Mouse (Mus musculus) midbrain, embryonic 14.5 days (tissue): ENCODE measurements around the gene Gja3. TPM values are rescaled to one million over a fixed set of nuclear protein-coding genes. Genes with fewer than 3 reads are reported as not detected.

Experiments
- ATAC-seq: fragments of 200-750 bp; cut with Nextera tagmentation; 2 replicates; pipeline ENCODE4 v1.8.0; 2017; ENCODE audit warnings: moderate number of reproducible peaks, moderate library complexity; ENCODE audit not compliant: low FRiP score, low TSS enrichment
- DNase-seq: peaks from one replicate; pipeline ENCODE4 v3.0.0-alpha.2; 2015
- H3K27ac ChIP-seq: fragments of 300-500 bp; sonication (generic); replicated peaks from 2 replicates; pipeline ENCODE4 v1.5.1; 2014; ENCODE audit warnings: mild to moderate bottlenecking, low read depth, low read length, moderate library complexity
- H3K27me3 ChIP-seq: fragments of 300-500 bp; sonication (generic); 2 replicates; pipeline ENCODE4 v1.6.1; 2014; ENCODE audit warnings: low read length, control low read depth, mixed read lengths; ENCODE audit not compliant: control insufficient read depth, insufficient read depth
- H3K36me3 ChIP-seq: fragments of 300-500 bp; sonication (generic); 2 replicates; pipeline ENCODE4 v1.6.1; 2014; ENCODE audit warnings: low read length, control low read depth; ENCODE audit not compliant: control insufficient read depth, insufficient read depth
- H3K4me1 ChIP-seq: fragments of 300-500 bp; sonication (generic); 2 replicates; pipeline ENCODE4 v1.6.1; 2014; ENCODE audit warnings: mild to moderate bottlenecking, antibody characterized with exemption, low read length, control low read depth; ENCODE audit not compliant: control insufficient read depth, insufficient read depth
- H3K4me2 ChIP-seq: fragments of 300-500 bp; sonication (generic); 2 replicates; pipeline ENCODE4 v1.6.1; 2014; ENCODE audit warnings: mild to moderate bottlenecking, low read length, moderate library complexity
- H3K4me3 ChIP-seq: fragments of 300-500 bp; sonication (generic); replicated peaks from 2 replicates; pipeline ENCODE4 v1.5.1; 2014; ENCODE audit warnings: low read depth, low read length
- H3K9ac ChIP-seq: fragments of 300-500 bp; sonication (generic); replicated peaks from 2 replicates; pipeline ENCODE4 v1.6.1; 2014; ENCODE audit warnings: mild to moderate bottlenecking, low read length, moderate library complexity
- H3K9me3 ChIP-seq: fragments of 300-500 bp; sonication (generic); 2 replicates; pipeline ENCODE4 v1.6.1; 2016; ENCODE audit warnings: low read length, control low read depth, mixed read lengths; ENCODE audit not compliant: control insufficient read depth
- WGBS: fragments of 180-500 bp; shearing (Covaris S2); extraction: QIAGEN DNeasy Blood & Tissue Kit; methylation state at CpG from one replicate; pipeline ENCODE4 v1.1.7; 2014; 5-methylcytosine and 5-hydroxymethylcytosine counted together
- polyA plus RNA-seq: library from polyadenylated mRNA; unstranded; fragments of >200 nt; fragmentation: Nextera tagmentation; extraction: Ambion mirVana; gene quantifications from 2 replicates; pipeline ENCODE4 v1.2.1, GENCODE M21; 2014

Gja3 gene
- not detected in 2 replicates for polyA plus RNA-seq

DNA sequence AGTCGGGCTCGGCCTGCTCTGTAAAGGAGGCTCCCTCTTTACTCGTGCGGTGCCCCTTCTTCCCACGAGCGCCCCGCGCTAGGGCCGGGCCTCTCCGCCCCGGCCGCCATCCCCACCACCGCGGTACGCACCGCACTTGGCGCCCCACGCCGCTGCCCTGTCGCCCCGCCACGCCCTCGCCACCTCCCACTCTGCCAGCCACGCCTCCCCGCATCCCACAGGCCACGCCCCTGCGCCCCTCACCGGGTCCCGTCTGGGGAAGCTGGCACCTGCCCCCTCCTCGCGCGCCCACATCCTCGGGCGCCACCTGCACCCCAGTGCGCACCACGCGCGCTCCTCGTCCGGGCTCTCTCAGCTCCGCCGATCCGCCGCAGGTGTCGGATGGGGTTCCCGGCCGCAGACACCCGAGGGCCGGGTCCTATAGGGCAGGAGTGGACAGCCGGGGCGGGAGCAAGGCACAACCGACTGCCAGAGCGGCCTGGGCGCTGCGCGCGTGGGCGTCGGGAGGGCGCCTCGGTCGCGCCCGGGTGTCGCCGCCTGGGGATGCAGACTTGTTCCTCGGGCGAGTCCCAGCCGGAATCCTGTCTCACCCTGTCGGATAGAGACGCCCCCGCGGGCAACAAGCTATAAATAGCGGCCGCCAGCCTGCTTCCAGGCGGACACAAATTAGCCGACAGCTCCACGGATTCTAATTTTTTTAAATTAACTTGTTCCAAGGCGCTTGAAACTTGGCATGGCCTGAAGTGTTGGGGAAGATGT, at the start of gene Gja3:
TSS of gene Gja3 (minus strand) at position 538 of the 759 bp plus-strand sequence.
- H3K27me3 ChIP-seq: peaks cover 41% of the 10 kb centered on the region
- H3K4me3 ChIP-seq: peak within 1 kb of the TSS; percentile 43
- no peaks in the 10 kb centered on the region for H3K36me3 ChIP-seq
- ATAC-seq: no peak
- H3K9ac ChIP-seq: peak within 1 kb of the TSS; percentile 36; the same call in 1 of the 2 replicates
- DNase-seq: peak; percentile 25
- peak within 1 kb of the TSS; percentile 76 for H3K4me2 ChIP-seq
- no peaks in the 10 kb centered on the region for H3K9me3 ChIP-seq
- WGBS: under 1% methylated on average over 77 of the region's 79 CpGs
- H3K4me1 ChIP-seq: peaks cover 7% of the 10 kb centered on the region; the same call in 1 of the 2 replicates
- no peak within 1 kb of the TSS for H3K27ac ChIP-seq

DNA sequence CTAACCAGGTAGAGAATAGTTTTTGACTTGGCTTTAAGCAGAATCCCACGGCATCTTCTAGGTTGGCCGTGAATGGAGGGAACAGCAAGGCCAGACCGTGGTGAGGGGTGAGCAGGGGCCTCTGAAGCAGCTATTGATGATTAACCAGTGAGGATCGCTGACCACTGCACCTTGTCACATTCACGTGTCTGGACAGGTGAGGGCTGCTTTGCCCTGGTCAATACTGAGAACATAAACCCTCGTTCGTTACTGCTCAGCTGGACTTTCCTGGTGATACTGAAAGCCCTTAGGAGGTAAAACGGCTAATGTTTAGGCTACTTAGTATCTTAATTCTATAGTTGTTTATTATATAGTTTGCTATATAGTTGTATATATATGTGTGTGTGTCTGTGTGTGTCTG, 49.2 kb upstream of the Gja3 start:
- WGBS: 78% methylated on average over 8 of the region's 8 CpGs
- Histone ChIP-seq H3K4me2 (no peak overlapping the region), H3K36me3 (no peaks in the 10 kb centered on the region), H3K9me3 (no peaks in the 10 kb centered on the region), H3K27ac (no peak overlapping the region), H3K4me1 (0 out of 2 replicates have a peak, but pooled peaks cover 3% of the 10 kb centered on the region), H3K9ac (no peak overlapping the region), H3K27me3 (peaks cover 50% of the 10 kb centered on the region), H3K4me3 (no peak overlapping the region)
- ATAC-seq (no peak), DNase-seq (no peak)

DNA sequence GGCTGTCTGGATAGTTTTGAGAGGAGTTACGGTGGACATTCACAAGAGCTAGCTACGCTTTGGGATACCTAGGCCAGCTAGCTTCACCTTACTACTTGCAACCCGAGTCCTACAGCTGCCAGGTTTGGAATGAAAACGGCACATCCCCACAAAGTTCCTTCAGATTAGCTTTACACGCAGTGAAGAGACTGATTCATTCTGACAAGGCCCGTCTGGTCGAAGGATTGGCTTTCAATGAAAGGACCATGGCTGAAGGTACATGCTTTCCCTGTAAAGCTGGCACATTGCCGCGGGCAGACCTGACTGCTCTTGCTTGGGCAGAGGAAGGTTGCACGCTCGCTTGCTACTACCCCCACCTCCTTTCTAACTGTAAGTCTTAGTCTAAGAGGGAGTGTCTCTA, 47.8 kb upstream of the Gja3 start:
- no peak for ATAC-seq
- peaks cover 50% of the 10 kb centered on the region for H3K27me3 ChIP-seq
- H3K4me1 ChIP-seq: 0 out of 2 replicates have a peak, but pooled peaks cover 3% of the 10 kb centered on the region
- no peak overlapping the region for H3K27ac ChIP-seq
- H3K9ac ChIP-seq: no peak overlapping the region
- 40% methylated on average over 11 of the region's 11 CpGs for WGBS
- no peak overlapping the region for H3K4me2 ChIP-seq
- no peaks in the 10 kb centered on the region for H3K36me3 ChIP-seq
- no peaks in the 10 kb centered on the region for H3K9me3 ChIP-seq
- H3K4me3 ChIP-seq: no peak overlapping the region
- DNase-seq: peak; percentile 9

DNA sequence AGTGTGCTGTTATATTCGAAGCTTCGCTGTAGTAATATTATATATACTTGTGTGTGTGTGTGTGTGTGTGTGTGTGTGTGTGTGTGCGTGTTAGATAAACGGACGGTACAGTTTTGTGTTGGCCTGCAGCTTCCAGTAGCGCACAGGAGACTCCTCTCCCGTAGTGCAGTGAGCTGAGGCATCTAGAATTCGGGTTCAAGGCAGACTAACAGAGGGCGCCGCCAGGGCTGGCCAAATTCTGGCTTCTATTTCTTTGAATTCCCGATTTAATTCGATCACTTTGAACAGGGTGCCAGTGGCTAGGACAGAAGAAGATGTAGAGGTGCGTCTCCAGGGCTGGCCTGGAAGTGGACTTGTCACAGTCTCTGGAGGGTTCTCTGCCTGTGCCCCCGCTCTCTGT, 47.2 kb upstream of the Gja3 start:
- H3K4me2 ChIP-seq: peak overlapping the region; percentile 99
- H3K9ac ChIP-seq: no peak overlapping the region
- ATAC-seq (no peak), DNase-seq (no peak)
- 9% methylated on average over 14 of the region's 14 CpGs for WGBS
- no peak overlapping the region for H3K27ac ChIP-seq
- H3K4me1 ChIP-seq: 0 out of 2 replicates have a peak, but pooled peaks cover 3% of the 10 kb centered on the region
- H3K27me3 ChIP-seq: peaks cover 50% of the 10 kb centered on the region
- H3K36me3 ChIP-seq: no peaks in the 10 kb centered on the region
- peak overlapping the region; percentile 59 for H3K4me3 ChIP-seq
- no peaks in the 10 kb centered on the region for H3K9me3 ChIP-seq

DNA sequence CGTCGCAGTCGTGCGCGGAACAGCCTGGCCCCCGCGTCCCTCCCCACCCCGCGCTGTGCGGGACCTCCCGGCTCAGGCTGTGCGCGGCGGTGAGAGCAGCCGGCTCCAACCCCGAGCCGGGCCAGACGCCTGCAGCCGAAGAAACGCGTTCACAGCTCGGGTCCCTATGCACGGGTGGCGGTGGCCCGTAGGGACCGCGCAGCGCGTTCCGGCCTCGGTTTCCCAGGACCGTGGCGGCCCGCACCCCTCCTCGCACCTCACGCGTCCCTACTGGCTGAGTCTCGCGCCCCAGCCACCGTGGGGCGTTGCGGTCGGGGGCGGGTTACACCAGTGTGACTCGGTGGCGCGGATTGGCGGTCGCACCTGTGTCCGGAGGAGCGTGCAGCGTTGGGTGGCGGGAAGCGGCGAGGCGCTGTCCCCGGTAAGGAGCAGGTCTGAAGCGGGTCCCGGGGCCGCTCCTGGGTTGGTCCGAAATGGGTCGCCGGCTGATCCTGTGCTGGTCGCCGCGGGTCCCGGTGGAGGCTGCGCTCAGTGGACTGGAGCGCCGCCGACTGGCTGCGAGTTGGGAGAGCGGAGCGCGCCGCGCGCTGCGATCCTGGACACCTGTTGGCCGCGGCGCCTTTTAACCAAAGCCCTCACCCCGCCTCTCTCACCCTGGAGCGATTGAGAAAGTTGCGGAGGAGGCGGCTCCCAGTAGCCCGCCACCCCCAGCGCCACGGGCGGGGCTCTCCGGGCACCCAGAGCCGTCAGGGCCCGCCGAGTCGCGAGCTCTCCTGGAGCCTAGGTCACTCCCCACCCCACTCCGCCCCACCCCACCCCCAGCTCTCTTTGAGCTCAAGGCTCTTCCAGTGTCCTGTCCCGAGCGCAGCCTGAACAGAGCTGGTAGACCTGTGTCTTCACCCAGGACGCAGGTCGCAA, 46.5 kb upstream of the Gja3 start, which contains the start of gene Gjb2:
TSS of gene Gjb2 (minus strand) at position 597 of the 918 bp plus-strand sequence.
- ATAC-seq: peak; percentile 60
- H3K27me3 ChIP-seq: peaks cover 50% of the 10 kb centered on the region

DNA sequence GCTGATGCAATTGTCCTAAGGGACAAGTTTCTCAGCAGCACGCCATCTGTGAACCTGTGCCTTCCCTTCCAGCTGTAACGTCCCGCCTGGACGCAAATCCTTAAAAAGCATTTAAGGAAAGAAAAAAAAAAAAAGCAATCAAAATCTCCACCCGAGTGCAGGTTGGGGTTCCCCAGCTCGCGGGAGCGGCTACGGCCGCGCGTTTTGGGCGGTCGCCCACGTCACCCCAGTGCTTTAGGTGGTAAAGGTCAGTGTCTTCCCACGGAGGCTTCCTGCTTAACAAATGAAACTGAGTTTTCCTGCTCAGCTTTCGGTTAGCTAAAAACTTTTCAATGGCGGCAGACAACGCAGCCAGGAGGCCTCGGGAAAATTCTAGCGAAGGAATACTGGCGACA, 45.8 kb upstream of the Gja3 start:
- Histone ChIP-seq H3K27me3 (peaks cover 50% of the 10 kb centered on the region), H3K9ac (peak overlapping the region; percentile 39)

More for the DNA sequence above, 46.5 kb upstream of the Gja3 start, which contains the start of gene Gjb2:
- under 1% methylated on average over 100 of the region's 101 CpGs for WGBS
- peak; percentile 64 for DNase-seq
- Histone ChIP-seq H3K9ac (peak within 1 kb of the TSS; percentile 39), H3K4me3 (peak within 1 kb of the TSS; percentile 59), H3K36me3 (no peaks in the 10 kb centered on the region), H3K27ac (no peak within 1 kb of the TSS), H3K4me1 (0 out of 2 replicates have a peak, but pooled peaks cover 3% of the 10 kb centered on the region), H3K4me2 (peak within 1 kb of the TSS; percentile 99), H3K9me3 (no peaks in the 10 kb centered on the region)

DNA sequence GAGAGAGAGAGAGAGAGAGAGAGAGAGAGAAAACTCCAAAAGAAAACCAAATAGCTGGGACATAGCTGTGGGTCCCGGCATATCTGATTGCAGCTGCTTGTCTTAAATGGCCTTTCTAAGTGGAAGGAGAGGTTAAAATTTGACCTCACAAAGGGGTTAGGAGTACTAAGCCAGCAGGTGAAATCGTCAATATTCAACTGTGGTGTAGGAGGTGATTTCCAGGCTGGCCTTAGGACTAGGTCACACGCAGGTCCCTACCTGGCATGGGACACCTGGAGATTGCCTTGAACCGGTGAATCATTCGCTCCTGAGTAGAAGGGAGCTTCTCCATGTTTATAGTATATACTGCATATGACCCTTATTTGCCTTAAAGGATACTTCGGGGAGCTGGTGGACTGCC, 45.2 kb upstream of the Gja3 start:
- H3K4me2 ChIP-seq: no peak overlapping the region
- no peak overlapping the region for H3K4me3 ChIP-seq
- no peak for ATAC-seq
- no peak for DNase-seq
- 0 out of 2 replicates have a peak, but pooled peaks cover 3% of the 10 kb centered on the region for H3K4me1 ChIP-seq
- no peaks in the 10 kb centered on the region for H3K36me3 ChIP-seq
- H3K9me3 ChIP-seq: no peaks in the 10 kb centered on the region
- no peak overlapping the region for H3K27ac ChIP-seq
- peaks cover 50% of the 10 kb centered on the region for H3K27me3 ChIP-seq
- H3K9ac ChIP-seq: no peak overlapping the region
- 55% methylated on average over 6 of the region's 6 CpGs for WGBS

More for the DNA sequence above, 45.8 kb upstream of the Gja3 start:
- Histone ChIP-seq H3K36me3 (no peaks in the 10 kb centered on the region), H3K4me3 (peak overlapping the region; percentile 59), H3K4me1 (0 out of 2 replicates have a peak, but pooled peaks cover 3% of the 10 kb centered on the region), H3K27ac (no peak overlapping the region), H3K4me2 (peak overlapping the region; percentile 99), H3K9me3 (no peaks in the 10 kb centered on the region)
- DNase-seq (no peak), ATAC-seq (no peak)
- 1% methylated on average over 22 of the region's 22 CpGs for WGBS

DNA sequence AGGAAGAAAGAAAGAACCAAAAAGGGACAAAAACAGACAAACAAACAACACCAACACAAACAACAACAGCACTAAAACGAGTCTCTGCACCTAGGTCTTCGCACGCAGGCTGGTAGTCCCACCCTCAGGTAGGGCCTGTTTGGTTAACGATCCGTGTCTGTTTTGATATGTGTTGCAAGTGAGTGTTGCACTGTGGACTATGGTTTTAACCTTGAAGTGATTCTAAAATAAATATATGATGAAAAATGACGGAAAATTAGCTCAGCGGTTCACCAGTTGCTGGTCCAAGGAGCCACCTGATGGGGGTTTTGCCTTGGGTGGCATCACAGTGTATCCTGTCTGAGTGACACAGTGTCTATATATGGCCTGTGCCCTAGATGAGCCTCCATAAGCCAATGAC, 43.7 kb upstream of the Gja3 start:
- Histone ChIP-seq H3K27me3 (peaks cover 41% of the 10 kb centered on the region), H3K9ac (no peak overlapping the region), H3K4me1 (0 out of 2 replicates have a peak, but pooled peaks cover 3% of the 10 kb centered on the region), H3K27ac (no peak overlapping the region), H3K36me3 (no peaks in the 10 kb centered on the region), H3K4me2 (no peak overlapping the region), H3K4me3 (no peak overlapping the region), H3K9me3 (no peaks in the 10 kb centered on the region)
- no peak for ATAC-seq
- DNase-seq: no peak
- 92% methylated on average over 7 of the region's 7 CpGs for WGBS
